Mouse (Mus musculus) kidney, adult 9 months (tissue): ENCODE results near the gene Itpkb.
A peak's percentile ranks its signal among the peaks of the same experiment; 100 is the strongest.

ENCODE experiments used
- DNase-seq: peaks from one replicate; pipeline ENCODE4 v3.0.0; 2022

Gene Itpkb

DNA sequence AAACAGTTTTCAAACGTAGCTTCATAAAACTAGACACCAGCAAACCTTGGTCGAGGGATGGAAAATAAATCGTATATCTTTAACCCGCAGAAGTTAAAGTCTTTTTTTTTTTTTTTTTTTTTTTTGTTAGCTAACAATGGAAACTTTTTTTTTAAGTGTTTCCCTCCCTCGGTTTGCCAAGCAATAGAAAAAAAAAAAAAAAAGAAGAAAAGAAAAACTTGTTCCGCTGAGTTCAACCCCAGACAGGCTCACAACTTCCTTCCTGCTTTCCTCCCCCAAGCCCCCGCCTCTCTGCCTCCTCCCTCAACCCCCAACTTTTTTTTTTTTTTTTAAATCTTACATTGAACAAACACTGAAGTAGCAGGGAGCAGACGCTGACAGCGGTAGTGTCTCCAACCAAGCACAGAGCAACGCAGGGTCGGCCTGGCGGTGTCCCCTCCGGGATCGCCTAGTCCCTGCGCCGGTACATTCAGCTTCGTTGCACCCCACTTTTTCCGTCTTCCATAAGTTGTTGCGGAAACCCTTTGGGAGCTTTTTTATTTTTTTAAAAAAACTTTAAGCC, at the start of gene Itpkb:
Gene Itpkb, plus strand, starts transcription at position 341 of the 562 bp plus-strand sequence.
- DNase-seq, result peak; percentile 66

DNA sequence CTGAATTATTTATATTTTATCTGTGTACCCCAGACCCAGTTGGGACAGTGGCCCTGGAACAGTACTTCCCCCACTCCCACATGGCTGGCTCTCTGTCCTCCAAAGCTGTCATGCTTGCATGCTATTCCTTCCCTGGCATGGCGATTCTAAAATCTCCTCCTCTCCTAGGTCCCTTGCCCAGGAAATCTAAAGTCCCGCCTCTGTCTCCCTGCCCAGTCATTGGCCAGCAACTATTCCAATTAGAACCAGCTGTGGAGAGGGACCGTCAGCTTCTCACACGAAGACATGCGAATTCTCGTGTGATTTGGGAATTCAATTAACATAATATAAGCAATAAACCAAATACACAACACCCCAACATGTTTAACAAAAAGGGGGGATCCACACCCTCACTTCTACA, 47.7 kb upstream of the Itpkb start:
- DNase-seq, result no peak

DNA sequence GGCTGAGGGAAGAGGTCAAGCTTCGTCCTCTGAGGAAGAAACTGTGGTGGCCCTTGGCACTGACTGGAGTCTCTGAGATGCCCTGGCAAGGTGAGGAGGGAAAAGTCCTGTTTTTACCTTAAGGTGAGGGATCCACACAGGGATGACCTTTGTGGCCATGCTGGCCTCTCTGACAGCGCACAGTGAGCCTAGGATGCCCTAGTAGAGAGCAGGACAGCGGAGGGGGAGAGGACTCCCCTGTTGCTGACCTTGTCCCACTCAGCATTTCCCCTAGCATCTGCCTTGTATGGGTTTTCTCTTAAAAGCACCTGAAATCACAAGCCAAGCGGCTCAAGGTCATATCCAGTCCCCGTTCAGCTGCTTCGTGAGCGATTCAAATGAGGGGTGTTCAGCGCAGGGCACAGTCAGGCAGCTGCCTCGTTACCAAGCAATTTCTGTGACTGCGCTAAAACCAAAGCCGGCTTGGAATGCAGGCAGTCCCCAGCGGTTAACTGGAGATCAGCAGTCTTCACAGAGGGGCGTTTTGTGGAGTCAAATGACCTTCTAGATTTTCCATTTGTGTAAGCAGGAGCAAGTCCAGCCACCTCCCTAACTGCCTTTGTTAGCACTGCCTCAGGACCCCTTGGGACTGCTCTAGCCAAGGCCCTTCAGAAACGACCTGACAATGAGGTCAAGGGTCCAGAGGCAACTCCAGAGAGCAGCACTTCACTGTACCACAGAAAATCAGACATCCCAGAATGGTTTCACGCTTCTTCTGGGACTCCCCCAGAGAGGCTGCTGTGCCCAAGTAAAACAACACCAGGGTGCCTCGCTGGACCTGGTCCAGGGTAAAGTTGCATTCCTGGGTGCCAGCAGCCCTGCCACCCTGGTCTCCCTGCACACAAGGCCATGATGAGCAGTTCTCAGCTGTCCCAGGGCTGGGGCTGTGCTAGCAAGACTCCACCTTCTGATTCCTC, 46.2 kb upstream of the Itpkb start:
- DNase-seq, result peak; percentile 68

DNA sequence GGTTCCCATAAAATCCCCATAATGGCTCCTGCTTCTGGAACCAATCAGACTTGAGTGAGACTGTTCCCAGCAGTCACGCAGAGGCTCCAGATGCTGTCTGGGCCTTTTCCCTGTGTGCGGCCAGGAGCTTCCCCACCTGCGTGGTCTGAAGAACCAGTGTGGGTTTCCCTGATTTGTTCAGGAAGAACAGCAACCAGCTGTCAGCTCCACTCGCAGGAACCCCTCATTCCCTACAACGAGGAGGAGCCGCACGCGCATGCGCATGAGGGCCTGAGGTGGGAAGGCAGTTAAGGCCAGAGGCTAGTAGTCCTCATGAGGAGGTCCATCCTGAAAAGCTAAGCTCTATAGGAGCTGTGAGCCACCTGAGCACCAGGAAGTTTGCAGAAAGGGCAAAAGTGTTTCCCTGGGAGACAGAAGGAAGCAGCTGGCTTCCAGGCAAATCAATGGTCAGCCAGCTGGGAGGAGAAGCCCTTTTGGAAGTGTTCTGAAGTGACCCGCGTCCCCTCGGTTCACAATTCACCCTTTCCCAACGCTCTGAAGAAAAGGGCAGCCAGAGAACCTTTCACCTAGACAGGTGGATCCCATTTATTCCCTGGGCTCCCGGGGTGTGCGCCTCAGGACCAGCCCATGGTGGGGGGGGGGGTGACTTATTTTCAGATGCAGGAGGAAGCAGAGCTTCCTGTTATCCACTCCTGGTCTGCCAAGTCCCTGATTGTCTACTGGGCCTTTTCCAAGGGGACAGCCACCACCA, 44.0 kb upstream of the Itpkb start:
- no peak for DNase-seq

DNA sequence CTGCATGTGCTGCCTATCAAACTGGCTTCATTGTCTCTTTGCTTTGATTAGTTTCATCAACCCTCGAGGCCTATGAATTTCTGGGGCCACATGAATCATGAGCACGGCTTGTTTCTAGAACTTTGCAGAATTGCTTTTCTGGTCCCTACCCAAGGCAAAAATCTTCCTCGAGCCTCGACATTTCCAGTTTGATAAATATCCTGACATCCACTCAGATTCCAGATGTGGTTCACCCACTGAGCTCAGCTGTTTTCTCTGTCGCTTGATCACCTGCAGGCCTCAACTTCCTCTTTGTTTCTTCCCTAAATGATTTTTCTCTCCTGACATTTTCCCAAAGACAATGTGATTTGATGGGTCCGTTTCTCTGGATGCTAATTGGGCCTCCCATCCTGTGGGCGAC, 42.1 kb upstream of the Itpkb start:
- DNase-seq, result no peak

DNA sequence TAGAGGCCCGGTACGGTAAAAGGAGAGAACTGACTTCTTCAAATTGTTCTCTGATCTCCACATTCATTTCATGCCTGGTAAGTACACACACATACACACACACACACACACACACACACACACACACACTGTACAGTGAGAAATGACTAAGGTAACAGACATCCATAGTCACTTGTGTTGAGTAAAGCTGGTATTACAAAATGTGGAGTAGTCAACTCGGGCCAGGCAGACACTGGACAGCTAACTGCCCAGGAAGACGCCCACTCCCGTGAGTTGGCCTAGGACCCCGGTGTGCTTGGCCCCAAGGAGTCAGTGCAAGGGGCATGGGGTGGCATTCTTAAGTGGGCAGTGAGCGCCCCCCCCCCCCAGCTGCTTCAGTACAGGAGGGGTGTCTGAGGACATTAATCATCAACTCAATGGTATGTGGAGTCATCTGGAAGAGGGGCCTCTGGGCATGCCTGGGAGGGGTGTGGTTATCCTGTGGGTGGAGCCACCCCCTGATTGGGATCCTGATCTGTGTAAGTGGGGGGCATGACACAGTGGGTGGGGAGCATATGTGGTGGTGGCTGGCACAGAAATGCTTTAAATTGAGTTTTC, 41.3 kb upstream of the Itpkb start:
- DNase-seq, result no peak

DNA sequence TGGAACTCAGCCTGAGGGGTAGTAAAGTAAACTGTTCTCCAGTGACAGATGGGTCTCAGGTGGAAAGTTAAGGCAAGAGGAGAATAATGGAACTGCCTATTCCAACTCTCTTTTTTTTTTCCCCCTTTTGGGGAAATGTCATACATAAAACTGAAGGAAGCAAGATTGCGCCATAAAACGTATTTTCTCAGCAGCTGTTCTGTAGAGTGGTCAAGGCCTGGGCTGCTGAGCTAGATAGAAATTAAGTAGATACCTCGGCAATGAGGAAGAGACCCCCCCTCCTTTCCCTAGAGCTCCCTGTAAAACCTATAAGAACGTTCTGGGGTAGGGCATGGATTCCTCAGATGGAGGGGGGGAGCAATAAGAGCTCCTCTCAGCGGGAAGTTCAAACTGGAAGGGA, 40.5 kb upstream of the Itpkb start:
- no peak for DNase-seq

DNA sequence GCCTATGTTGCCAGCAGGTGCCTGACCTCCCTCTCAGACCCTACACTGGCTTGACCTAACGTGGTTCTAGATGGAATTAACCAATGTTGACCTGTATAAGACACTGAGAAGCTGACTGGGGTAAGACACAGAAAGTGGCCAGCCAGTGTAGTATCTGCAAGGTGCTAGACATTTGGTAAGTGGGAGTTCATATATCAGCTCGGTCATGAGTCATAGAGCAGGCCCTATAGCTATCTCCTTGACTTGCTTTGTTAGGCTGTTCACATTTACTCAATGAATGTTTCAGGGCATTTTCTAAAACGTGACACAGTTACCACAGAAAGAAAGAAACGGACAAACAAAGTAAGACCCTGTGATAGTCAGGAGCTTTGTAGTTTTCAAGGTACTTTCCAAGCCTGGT, 39.9 kb upstream of the Itpkb start:
- DNase-seq, result no peak

DNA sequence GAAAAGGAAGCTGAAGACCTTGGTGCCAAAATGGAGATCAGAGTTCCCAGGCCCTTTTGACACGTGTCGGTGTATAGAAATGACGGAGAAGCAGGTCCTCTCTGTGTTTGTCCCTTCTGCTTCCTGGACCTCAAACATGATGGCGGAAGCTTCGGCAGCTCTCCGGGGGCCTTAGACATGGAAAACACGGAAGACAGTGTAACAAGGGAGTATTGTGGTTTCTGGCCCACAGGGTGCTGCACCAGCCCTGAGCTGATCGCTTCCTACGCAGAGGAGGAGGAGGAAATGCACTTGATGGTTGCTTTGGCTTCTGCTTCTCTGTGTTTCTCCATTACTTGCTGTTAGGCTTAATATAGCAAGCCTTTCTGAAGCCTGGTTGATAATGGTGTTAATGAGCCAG, 34.2 kb upstream of the Itpkb start:
- no peak for DNase-seq

DNA sequence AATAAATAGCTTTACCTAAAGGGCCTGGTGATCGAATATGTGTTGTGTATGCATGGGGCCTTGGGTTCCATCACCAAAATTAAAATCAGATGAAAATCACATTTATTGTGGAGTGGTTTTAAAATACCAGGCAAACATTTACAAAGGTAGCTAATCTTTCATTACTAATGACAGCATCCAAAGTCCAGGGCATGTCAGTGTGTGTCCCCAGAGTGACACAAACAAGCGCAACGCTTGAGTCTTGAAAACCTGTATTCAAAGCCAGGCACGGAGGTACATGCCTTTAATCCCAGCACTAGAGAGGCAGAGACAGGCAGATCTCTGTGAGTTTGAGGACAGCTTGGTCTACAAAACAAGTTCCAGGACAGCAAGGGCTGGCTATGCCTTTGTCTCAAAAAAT, 30.6 kb upstream of the Itpkb start:
- DNase-seq, result no peak

DNA sequence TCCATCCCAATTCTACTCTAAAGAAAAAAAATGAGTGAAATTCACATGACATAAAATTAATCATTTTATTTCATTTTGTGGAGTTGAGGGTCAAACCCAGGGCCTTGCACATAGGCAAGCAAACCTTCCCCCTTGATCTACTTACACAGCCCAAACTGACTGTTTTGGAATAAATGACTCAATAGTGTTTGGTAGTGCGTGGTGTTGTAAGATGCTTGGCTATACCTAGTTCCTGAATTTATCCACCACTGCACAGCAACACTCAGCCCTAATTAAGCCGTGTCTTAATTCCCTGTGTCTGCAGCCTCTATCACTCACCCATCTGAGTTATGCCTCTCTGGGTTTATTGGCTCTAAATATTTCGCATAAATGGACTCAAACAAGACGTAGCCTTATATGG, 30.0 kb upstream of the Itpkb start:
- DNase-seq, result no peak

DNA sequence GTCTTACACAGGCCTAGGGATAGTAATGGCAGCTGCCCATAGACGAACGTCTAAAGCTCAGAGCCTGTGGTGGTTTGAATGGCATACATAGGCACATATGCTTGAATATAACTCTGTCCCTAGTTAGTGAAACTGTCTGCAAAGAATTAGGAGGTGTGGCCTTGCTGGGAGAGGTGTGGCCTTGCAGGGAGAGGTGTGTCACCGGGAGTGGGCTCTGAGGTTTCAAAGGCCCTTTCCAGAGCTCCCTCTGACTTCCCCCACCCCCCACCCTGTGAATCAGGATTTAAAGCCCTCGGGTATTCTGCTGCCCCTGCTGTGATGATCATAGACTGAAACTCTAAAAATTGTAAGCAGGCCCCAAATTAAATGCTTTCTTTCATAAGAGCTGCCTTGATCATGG, 29.3 kb upstream of the Itpkb start:
- DNase-seq, result no peak

DNA sequence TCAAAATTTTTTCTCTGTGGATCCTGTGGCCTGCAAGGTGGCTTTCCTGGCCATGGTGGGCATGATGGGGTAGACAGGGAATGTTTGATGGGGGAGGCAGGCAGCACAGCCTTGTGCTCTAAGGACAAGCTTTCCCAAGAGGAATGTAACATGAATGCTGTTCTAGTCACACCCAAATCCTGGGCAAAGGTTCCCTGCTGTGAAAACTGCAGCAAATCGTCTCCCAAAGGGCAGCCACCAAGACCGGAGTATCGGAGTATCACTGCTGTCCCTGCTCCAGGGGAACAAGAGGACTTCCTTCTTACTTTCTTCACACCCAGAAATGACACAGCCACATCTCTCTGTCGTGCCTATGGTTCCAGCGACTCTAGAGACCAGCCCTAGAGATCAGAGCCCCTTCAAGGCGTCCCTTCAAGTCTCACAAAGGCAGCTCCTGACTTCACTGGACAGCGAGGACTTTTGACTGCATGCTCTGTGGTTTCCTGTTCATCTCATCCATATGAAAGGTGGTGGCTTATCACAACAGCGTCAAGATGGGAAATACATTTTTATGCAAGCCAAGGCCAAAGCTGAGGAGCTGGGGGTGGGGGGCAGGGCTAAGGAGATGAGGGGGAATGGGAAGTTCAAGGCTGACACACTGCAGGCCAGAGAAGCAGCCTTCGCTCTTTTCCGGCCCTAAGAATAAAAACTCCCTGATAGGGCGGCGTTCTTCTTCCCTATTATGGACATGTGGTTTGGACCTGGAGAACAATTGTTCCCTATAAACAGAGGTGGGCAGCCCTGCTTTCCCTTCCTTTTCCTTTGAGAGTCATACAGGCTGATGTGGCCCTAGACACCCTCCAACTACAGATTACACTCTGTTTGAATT, 27.8 kb upstream of the Itpkb start:
- peak; percentile 64 for DNase-seq

DNA sequence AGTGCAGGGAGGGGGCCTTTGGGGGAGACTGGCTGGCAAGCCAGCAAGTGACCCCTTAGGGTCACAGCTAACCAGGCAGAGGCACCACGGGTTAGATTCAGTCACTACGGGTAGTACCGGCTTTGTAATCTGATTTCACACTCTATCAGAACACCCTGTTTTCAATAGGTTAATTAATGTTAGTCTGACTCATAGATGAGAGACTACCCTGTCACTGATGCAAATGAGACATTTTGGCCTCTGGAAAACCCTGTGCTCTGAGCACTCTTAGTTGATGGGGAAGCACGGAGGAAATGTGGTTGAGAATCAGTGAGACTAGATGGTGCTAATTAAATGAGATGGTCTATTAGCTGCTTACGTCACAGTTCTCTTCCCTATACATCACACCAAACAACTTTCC, 26.7 kb upstream of the Itpkb start:
- no peak for DNase-seq

DNA sequence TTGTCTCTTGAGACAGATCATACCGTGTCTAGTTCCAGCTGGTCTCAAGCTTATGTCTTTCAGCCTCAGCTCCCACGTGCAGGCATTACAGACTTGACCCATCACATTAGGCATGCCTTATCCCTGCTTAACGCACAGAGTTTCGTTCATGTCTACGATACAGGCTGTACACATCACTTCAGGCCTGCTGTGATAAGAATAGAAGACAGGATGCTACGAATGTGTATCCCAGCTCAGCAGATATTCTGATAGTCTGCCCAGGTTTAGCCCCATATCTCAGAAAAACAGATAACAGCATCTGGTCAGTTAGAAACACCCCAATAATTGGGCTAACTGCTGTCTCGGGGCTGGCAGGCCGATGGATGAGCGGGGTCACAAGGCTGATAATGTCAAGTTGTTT, 23.4 kb upstream of the Itpkb start:
- no peak for DNase-seq

DNA sequence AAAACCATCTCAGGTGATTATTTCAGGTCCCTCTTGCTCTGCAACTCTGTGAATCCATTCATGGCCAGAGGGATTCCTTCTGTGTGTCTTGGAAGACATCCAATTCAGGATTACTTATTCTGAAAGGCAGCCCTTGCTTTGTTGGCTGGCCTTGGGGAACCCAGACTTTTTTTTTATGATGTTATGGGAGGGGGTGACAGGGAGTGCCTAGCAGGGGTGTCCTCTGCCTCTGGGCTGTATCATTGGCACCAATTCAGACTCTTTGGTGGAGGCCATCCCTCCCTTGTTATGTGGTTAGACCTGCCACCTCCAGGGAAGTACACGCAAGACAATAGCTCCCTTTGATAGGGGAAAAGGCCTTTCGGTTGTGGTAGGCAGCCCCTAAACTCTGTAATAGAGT, 22.6 kb upstream of the Itpkb start:
- no peak for DNase-seq

DNA sequence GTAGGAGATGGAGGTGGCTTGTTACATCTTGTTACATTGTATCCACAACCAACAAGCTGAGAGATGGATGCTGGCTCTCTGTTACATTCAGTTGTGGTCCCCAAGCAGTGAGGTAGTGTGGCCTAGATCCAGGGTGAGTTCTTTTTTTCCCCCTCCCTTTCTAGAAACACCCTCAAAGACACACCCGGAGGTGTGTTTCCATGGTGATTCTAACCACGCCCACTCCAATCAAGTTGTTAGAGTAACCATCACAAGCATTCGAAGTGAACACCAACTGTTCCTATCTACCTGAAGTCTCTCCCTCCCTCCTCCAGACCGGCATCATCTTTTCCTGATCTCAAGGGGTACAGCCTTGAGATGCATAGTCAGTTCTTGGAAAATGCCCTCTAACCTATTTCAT, 21.4 kb upstream of the Itpkb start:
- DNase-seq, result no peak

DNA sequence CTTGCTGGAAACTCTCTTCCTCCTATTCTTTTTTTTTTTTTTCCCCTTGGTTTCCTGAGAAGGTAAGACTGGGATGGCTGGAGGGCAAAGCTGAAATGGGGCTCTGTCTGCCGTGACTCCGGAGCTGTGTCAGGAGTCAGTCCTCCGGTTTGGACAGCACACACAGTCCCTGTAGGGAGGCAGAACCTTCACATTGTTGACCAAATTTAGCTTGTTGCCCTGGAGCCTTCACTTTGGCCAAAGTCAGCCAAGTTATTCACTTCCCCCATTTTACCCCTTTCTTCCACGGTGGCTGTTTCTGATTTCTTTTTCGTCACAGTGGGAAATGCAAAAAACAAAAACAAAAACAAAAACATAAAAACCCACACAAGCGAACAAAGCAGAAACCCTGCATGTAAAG, 18.0 kb upstream of the Itpkb start:
- no peak for DNase-seq

DNA sequence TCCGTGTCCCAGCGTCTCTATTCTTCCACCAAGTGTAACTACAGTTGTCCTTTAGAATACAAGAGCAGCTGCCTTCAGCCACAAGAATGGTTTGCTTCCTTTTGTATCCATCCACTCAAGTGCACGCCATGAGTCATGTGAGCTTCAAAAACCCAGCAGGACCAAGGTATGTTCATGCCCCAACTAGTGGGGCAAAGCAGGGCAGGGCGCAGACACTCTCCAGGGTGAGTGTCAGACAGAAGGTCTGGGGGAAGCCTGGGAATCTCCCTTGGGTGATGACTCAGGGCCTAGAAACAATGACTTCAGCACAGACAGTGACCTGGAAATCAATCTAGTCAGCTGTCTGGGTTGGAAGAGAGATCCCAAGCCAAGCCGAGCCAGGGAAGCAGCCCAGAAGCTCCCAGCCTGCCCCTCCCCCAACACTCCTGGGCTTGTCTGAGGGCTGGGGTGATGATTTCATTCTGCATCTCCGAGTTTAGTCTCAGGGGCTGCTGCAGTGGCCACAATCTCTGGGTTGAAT, 17.4 kb upstream of the Itpkb start:
- DNase-seq, result peak; percentile 43

DNA sequence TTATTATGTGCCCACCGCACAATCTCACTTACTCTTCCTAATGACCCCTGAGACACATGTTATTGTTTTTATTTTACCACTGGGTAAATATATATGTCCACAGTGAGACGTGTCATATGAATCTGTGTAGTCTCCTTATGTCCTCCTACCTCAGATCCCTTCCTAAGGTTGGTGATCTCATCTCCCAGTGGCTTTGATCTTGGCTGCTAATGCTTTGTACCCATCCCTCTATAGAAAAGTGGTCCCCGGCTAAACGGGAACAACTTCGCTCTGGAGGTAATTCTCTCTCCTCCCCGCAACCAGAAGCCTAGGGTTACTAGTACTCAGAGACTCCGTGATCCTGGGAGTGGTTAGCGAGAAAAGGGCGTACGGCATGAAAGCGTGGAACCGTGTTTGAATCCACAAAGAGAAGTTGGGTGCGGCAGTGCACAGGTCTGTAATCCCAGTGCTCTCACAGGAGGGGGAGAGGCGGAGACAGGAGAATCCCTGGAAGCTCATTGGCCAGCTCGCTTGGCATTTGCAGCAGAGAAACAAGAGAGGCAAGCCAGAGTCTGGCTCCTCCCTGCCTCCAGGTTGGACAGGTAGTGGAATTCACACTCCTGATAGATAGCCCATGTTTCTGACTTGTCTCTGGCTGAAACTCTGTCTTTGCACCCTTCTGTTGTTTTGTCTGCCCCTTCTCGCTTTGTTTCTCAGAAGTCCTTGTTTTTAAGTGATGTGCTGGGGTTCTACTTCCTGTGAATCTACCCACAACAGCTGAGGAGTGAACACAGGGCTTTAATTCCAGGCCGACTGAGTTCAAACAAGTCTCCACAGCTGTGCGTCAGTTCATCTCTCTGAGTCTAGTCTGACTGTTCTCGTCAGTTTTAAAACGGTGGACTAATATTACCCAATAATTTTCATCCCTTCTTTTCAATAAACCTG, 16.5 kb upstream of the Itpkb start:
- DNase-seq, result peak; percentile 69

DNA sequence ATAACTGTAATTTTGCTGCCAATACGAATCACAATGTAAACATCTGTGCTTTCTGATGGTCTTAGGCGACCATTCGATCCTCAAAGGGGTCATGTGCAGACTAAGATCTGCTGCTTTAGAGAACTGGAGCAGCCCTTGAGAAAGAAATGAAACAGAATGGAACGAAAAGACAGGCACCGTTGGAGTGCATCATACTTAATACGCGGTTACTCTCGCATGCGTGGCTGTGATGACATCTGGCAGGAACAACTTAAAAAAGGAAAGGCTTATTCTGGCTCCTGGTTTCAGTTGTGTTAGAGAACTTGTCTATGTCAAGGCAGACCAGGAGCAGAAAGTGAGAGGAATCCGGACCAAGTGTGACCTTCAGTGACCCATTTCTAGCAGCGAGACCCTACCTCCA, 15.6 kb upstream of the Itpkb start:
- DNase-seq, result no peak
